Mouse (Mus musculus): Measurements from ENCODE around the gene Zfp619. TPM values are rescaled to one million over a fixed set of nuclear protein-coding genes. Genes with fewer than 3 reads are reported as not detected.
A peak's percentile ranks its signal among the peaks of the same experiment; 100 is the strongest.
"Not testable (repeated sequence)": the region's sequence is repeated elsewhere in the genome, so short reads cannot be mapped to it uniquely, and the experiment has no call there.

Zfp619 gene
- polyA plus RNA-seq, 1 experiment from 2014 or later: 1.2 TPM

GRCm38 (mm10) chr7:39580066-39580465, 62.5 kb downstream of the Zfp619 start:
- no peak overlapping the region for H3K4me2 ChIP-seq
- DNase-seq (ENCODE audit: low spot score) (no peak), ATAC-seq (replicated peaks; ENCODE audit: low FRiP score) (no peak)
- no peaks in the 10 kb centered on the region for H3K9me3 ChIP-seq (ENCODE audit: control insufficient read depth, low read length)
- 82% methylated on average over 2 of the region's 2 CpGs for WGBS
- no peak overlapping the region for H3K27ac ChIP-seq (ENCODE audit: low read depth, low read length)
- H3K27me3 ChIP-seq (replicated peaks; ENCODE audit: control insufficient read depth, insufficient read depth, low read length): no peaks in the 10 kb centered on the region
- no peak overlapping the region for H3K4me3 ChIP-seq (ENCODE audit: low read depth, low read length)
- no peak overlapping the region for H3K9ac ChIP-seq (ENCODE audit: low read depth, low read length)
- no peaks in the 10 kb centered on the region for H3K4me1 ChIP-seq (replicated peaks; ENCODE audit: control insufficient read depth, insufficient read depth, low read length)
- H3K36me3 ChIP-seq (ENCODE audit: control insufficient read depth, insufficient read depth, low read length): no peaks in the 10 kb centered on the region

- Histone ChIP-seq H3K4me3 (ENCODE audit: low read depth, low read length) (no peak overlapping the region), H3K9ac (ENCODE audit: low read depth, low read length) (no peak overlapping the region), H3K27ac (ENCODE audit: low read depth, low read length) (no peak overlapping the region), H3K9me3 (ENCODE audit: control insufficient read depth, low read length) (no peaks in the 10 kb centered on the region), H3K4me2 (no peak overlapping the region), H3K27me3 (replicated peaks; ENCODE audit: control insufficient read depth, insufficient read depth, low read length) (no peaks in the 10 kb centered on the region), H3K4me1 (replicated peaks; ENCODE audit: control insufficient read depth, insufficient read depth, low read length) (no peaks in the 10 kb centered on the region), H3K36me3 (ENCODE audit: control insufficient read depth, insufficient read depth, low read length) (no peaks in the 10 kb centered on the region)
- ATAC-seq (replicated peaks; ENCODE audit: low FRiP score) (no peak), DNase-seq (ENCODE audit: low spot score) (no peak)
- 87% methylated on average over 2 of the region's 2 CpGs for WGBS
Measured at GRCm38 (mm10) chr7:39580601-39581000, 63.0 kb downstream of the Zfp619 start.

- not testable (repeated sequence) for H3K4me1 ChIP-seq (replicated peaks; ENCODE audit: control insufficient read depth, insufficient read depth, low read length); H3K4me3 ChIP-seq (ENCODE audit: low read depth, low read length); H3K4me2 ChIP-seq; ATAC-seq (replicated peaks; ENCODE audit: low FRiP score); H3K9ac ChIP-seq (ENCODE audit: low read depth, low read length); H3K27ac ChIP-seq (ENCODE audit: low read depth, low read length); H3K9me3 ChIP-seq (ENCODE audit: control insufficient read depth, low read length); H3K27me3 ChIP-seq (replicated peaks; ENCODE audit: control insufficient read depth, insufficient read depth, low read length); DNase-seq (ENCODE audit: low spot score); H3K36me3 ChIP-seq (ENCODE audit: control insufficient read depth, insufficient read depth, low read length)
- WGBS: 68% methylated on average over 6 of the region's 6 CpGs
Measured at GRCm38 (mm10) chr7:39586834-39587233, 69.3 kb downstream of the Zfp619 start.

- no peak overlapping the region; the same call in 1 of the 2 replicates for H3K4me3 ChIP-seq (ENCODE audit: low read depth, low read length)
- H3K9me3 ChIP-seq (ENCODE audit: control insufficient read depth, low read length): no peaks in the 10 kb centered on the region
- H3K27ac ChIP-seq (ENCODE audit: low read depth, low read length): no peak overlapping the region
- H3K4me1 ChIP-seq (replicated peaks; ENCODE audit: control insufficient read depth, insufficient read depth, low read length): no peaks in the 10 kb centered on the region
- no peaks in the 10 kb centered on the region for H3K27me3 ChIP-seq (replicated peaks; ENCODE audit: control insufficient read depth, insufficient read depth, low read length)
- no peak overlapping the region; the same call in 1 of the 2 replicates for H3K9ac ChIP-seq (ENCODE audit: low read depth, low read length)
- WGBS: 80% methylated on average over 1 of the region's 1 CpGs
- H3K4me2 ChIP-seq: peak overlapping the region; percentile 59
- H3K36me3 ChIP-seq (ENCODE audit: control insufficient read depth, insufficient read depth, low read length): no peaks in the 10 kb centered on the region
- ATAC-seq (replicated peaks; ENCODE audit: low FRiP score) (no peak), DNase-seq (ENCODE audit: low spot score) (no peak)
Measured at GRCm38 (mm10) chr7:39588037-39588436, 70.5 kb downstream of the Zfp619 start.

- DNase-seq (ENCODE audit: low spot score): peak; percentile 46
- Histone ChIP-seq H3K9ac (ENCODE audit: low read depth, low read length) (peak overlapping the region; percentile 46), H3K4me3 (ENCODE audit: low read depth, low read length) (peak overlapping the region; percentile 44), H3K4me2 (peak overlapping the region; percentile 59)
- under 1% methylated on average over 38 of the region's 62 CpGs for WGBS
- H3K27ac ChIP-seq (ENCODE audit: low read depth, low read length); H3K9me3 ChIP-seq (ENCODE audit: control insufficient read depth, low read length); H3K27me3 ChIP-seq (replicated peaks; ENCODE audit: control insufficient read depth, insufficient read depth, low read length); H3K36me3 ChIP-seq (ENCODE audit: control insufficient read depth, insufficient read depth, low read length); H3K4me1 ChIP-seq (replicated peaks; ENCODE audit: control insufficient read depth, insufficient read depth, low read length): not testable (repeated sequence)
- peak; percentile 84 for ATAC-seq (replicated peaks; ENCODE audit: low FRiP score)
Measured at GRCm38 (mm10) chr7:39588471-39589041, 71.0 kb downstream of the Zfp619 start.

GRCm38 (mm10) chr7:39589044-39589443, 71.5 kb downstream of the Zfp619 start:
- Histone ChIP-seq H3K4me3 (ENCODE audit: low read depth, low read length) (peak overlapping the region; percentile 44; the same call in 1 of the 2 replicates), H3K4me2 (peak overlapping the region; percentile 59; the same call in 1 of the 2 replicates)
- H3K9me3 ChIP-seq (ENCODE audit: control insufficient read depth, low read length); H3K27ac ChIP-seq (ENCODE audit: low read depth, low read length); H3K4me1 ChIP-seq (replicated peaks; ENCODE audit: control insufficient read depth, insufficient read depth, low read length); H3K9ac ChIP-seq (ENCODE audit: low read depth, low read length); H3K36me3 ChIP-seq (ENCODE audit: control insufficient read depth, insufficient read depth, low read length); DNase-seq (ENCODE audit: low spot score); ATAC-seq (replicated peaks; ENCODE audit: low FRiP score); H3K27me3 ChIP-seq (replicated peaks; ENCODE audit: control insufficient read depth, insufficient read depth, low read length): not testable (repeated sequence)
- WGBS: 51% methylated on average over 7 of the region's 7 CpGs

Other genes with a start within 250 kb of the Zfp619 start
- not detected in 2 replicates for gene Gm5114, start 104.6 kb upstream of the Zfp619 start, polyA plus RNA-seq (2014; fragmentation: Nextera tagmentation; extraction: Ambion mirVana)

Data from liver, embryonic 11.5 days (tissue).